Comparison of ENCODE assay signal across 25 mouse cellular contexts in genomic region chr13:11336958-11337357, GRCm38 (mm10).
A peak's percentile ranks its signal among the peaks of the same experiment; 100 is the strongest.
DNase-seq lines count a peak whose midpoint lies in the region; ATAC-seq and TF ChIP-seq lines count a peak whose summit lies in the region.
"Had no signal": no experiment of that assay in that cellular context is flagged by ENCODE, and none has a peak within 500 bp of the region (broad histone marks: within the 10 kb centered on the region; RNA-seq: fewer than 3 reads in every experiment).

No protein-coding gene starts in this region.

- H3K27me3 ChIP-seq in forebrain, embryonic 15.5 days = no peaks in the 10 kb centered on the region
- H3K27me3 ChIP-seq in forebrain, embryonic 10.5 days (ENCODE audit: poor library complexity, severe bottlenecking) = no peaks in the 10 kb centered on the region
- no peaks in the 10 kb centered on the region for H3K27me3 ChIP-seq in hindbrain, embryonic 14.5 days (ENCODE audit: control insufficient read depth, insufficient read depth, low read length)
- no peaks in the 10 kb centered on the region for H3K27me3 ChIP-seq in hindbrain, postnatal 0 days (ENCODE audit: insufficient read depth, low read length)
- H3K27me3 ChIP-seq: embryonic facial prominence, embryonic 13.5 days; heart, embryonic 12.5 days; heart, embryonic 15.5 days had no signal

- H3K36me3 ChIP-seq in forebrain, embryonic 15.5 days = no peaks in the 10 kb centered on the region
- H3K36me3 ChIP-seq in forebrain, embryonic 10.5 days (replicated peaks) = no peaks in the 10 kb centered on the region
- H3K36me3 ChIP-seq in hindbrain, embryonic 14.5 days (replicated peaks; ENCODE audit: control insufficient read depth, insufficient read depth) = no peaks in the 10 kb centered on the region
- no peaks in the 10 kb centered on the region for H3K36me3 ChIP-seq in hindbrain, postnatal 0 days (ENCODE audit: insufficient read depth, low read length)
- H3K36me3 ChIP-seq: embryonic facial prominence, embryonic 10.5 days; embryonic facial prominence, embryonic 13.5 days; heart, embryonic 12.5 days; heart, embryonic 15.5 days had no signal

- DNase-seq in forebrain, embryonic 10.5 days (ENCODE audit: extremely low spot score, low spot score) = no peak
- DNase-seq in hindbrain, embryonic 14.5 days (ENCODE audit: low spot score) = no peak
- DNase-seq in hindbrain, postnatal 0 days (ENCODE audit: low spot score) = no peak
- peak; percentile 66 for DNase-seq in brain, embryonic 14.5 days (ENCODE audit: low read depth)
- no peak for DNase-seq in kidney, adult 9 months
- DNase-seq: adrenal gland, adult 2 months; adrenal gland, postnatal 14 days; cerebellum, adult 11-12 months; cerebellum, adult 8-10 months; cerebellum, postnatal 36 days; embryo, embryonic 11 days; gastrocnemius, adult 2 months; gastrocnemius, postnatal 14 days; heart, adult 18-20 months; heart, postnatal 10 days; heart, postnatal 36 days; kidney, adult 2 months had no signal

- no peak overlapping the region for H3K4me3 ChIP-seq in forebrain, embryonic 15.5 days
- H3K4me3 ChIP-seq in forebrain, embryonic 10.5 days = no peak overlapping the region
- no peak overlapping the region for H3K4me3 ChIP-seq in hindbrain, embryonic 14.5 days (replicated peaks; ENCODE audit: low read length)
- H3K4me3 ChIP-seq in hindbrain, postnatal 0 days (ENCODE audit: low read length) = no peak overlapping the region
- H3K4me3 ChIP-seq: embryonic facial prominence, embryonic 10.5 days; embryonic facial prominence, embryonic 13.5 days; erythroblast, embryonic 14.5 days; gastrocnemius, adult 2 months; heart, embryonic 12.5 days; heart, embryonic 15.5 days had no signal

- peak; percentile 23; the same call in 1 of the 2 replicates for ATAC-seq in forebrain, embryonic 15.5 days (replicated peaks)
- ATAC-seq in hindbrain, embryonic 14.5 days (ENCODE audit: low FRiP score) = no peak
- ATAC-seq in hindbrain, postnatal 0 days = no peak
- ATAC-seq: CD4-positive, CD25-positive, alpha-beta regulatory T cell, adult 4 months; intestine, postnatal 0 days had no signal

- TF ChIP-seq POLR2A in brain, embryonic 14.5 days (IDR thresholded peaks at IDR 0.05; ENCODE audit: borderline replicate concordance, extremely low read depth, insufficient read depth, insufficient read length, poor library complexity, severe bottlenecking) = no peak

- no peak overlapping the region for H3K4me2 ChIP-seq in forebrain, embryonic 15.5 days (replicated peaks)
- no peak overlapping the region for H3K4me2 ChIP-seq in hindbrain, embryonic 14.5 days (replicated peaks)
- H3K4me2 ChIP-seq in hindbrain, postnatal 0 days (ENCODE audit: low read depth, low read length) = no peak overlapping the region
- H3K4me2 ChIP-seq: embryonic facial prominence, embryonic 13.5 days; heart, embryonic 12.5 days; heart, embryonic 15.5 days had no signal

- H3K9ac ChIP-seq in forebrain, embryonic 15.5 days (replicated peaks) = no peak overlapping the region
- H3K9ac ChIP-seq in hindbrain, embryonic 14.5 days = no peak overlapping the region
- H3K9ac ChIP-seq in hindbrain, postnatal 0 days (replicated peaks; ENCODE audit: low read length) = no peak overlapping the region
- H3K9ac ChIP-seq: embryonic facial prominence, embryonic 13.5 days; heart, embryonic 12.5 days; heart, embryonic 15.5 days had no signal

- H3K27ac ChIP-seq in forebrain, embryonic 15.5 days (replicated peaks) = no peak overlapping the region; the same call in 1 of the 2 replicates
- no peak overlapping the region for H3K27ac ChIP-seq in forebrain, embryonic 10.5 days
- H3K27ac ChIP-seq in hindbrain, embryonic 14.5 days = peak overlapping the region; percentile 26; the same call in 1 of the 2 replicates
- no peak overlapping the region for H3K27ac ChIP-seq in hindbrain, postnatal 0 days
- H3K27ac ChIP-seq: embryonic facial prominence, embryonic 10.5 days; embryonic facial prominence, embryonic 13.5 days; gastrocnemius, adult 2 months; heart, embryonic 15.5 days had no signal

- 60% methylated on average over 3 of the region's 3 CpGs for WGBS in forebrain, embryonic 15.5 days
- 87% methylated on average over 3 of the region's 3 CpGs for WGBS in forebrain, embryonic 10.5 days
- WGBS in hindbrain, embryonic 14.5 days = 87% methylated on average over 3 of the region's 3 CpGs
- 61% methylated on average over 3 of the region's 3 CpGs for WGBS in hindbrain, postnatal 0 days

- no peak for TF ChIP-seq CTCF in hindbrain, postnatal 0 days (IDR thresholded peaks at IDR 0.05; ENCODE audit: low read depth)
- no peak for TF ChIP-seq CTCF in brain, embryonic 14.5 days (IDR thresholded peaks at IDR 0.05; ENCODE audit: borderline replicate concordance, extremely low read depth, insufficient read depth, insufficient read length)

- peaks cover 19% of the 10 kb centered on the region for H3K4me1 ChIP-seq in forebrain, embryonic 15.5 days
- H3K4me1 ChIP-seq in forebrain, embryonic 10.5 days = no peaks in the 10 kb centered on the region
- no peaks in the 10 kb centered on the region; the same call in 1 of the 2 replicates for H3K4me1 ChIP-seq in hindbrain, embryonic 14.5 days (replicated peaks; ENCODE audit: control insufficient read depth, insufficient read depth, low read length)
- 0 out of 2 replicates have a peak, but pooled peaks cover 2% of the 10 kb centered on the region for H3K4me1 ChIP-seq in hindbrain, postnatal 0 days (ENCODE audit: insufficient read depth, low read length)
- H3K4me1 ChIP-seq: heart, embryonic 12.5 days had no signal

- no peaks in the 10 kb centered on the region for H3K9me3 ChIP-seq in forebrain, embryonic 15.5 days
- no peaks in the 10 kb centered on the region for H3K9me3 ChIP-seq in forebrain, embryonic 10.5 days
- no peaks in the 10 kb centered on the region for H3K9me3 ChIP-seq in hindbrain, embryonic 14.5 days (ENCODE audit: control insufficient read depth, low read length)
- H3K9me3 ChIP-seq in hindbrain, postnatal 0 days (ENCODE audit: low read length) = no peaks in the 10 kb centered on the region
- H3K9me3 ChIP-seq: embryonic facial prominence, embryonic 10.5 days; embryonic facial prominence, embryonic 13.5 days; heart, embryonic 12.5 days; heart, embryonic 15.5 days had no signal
